Mouse (Mus musculus) bone marrow macrophage, adult 2 months (primary cell): ENCODE data around the gene Hspbap1.

Source experiments
- CTCF ChIP-seq: IDR thresholded peaks from 2 replicates; pipeline ENCODE4 v1.5.1; 2012; ENCODE audit warnings: low read depth, mild to moderate bottlenecking, low read length, moderate library complexity
- POLR2A ChIP-seq: IDR thresholded peaks from 2 replicates; pipeline ENCODE4 v1.6.1; 2012; ENCODE audit warnings: mild to moderate bottlenecking, low read depth, low read length, borderline replicate concordance

DNA sequence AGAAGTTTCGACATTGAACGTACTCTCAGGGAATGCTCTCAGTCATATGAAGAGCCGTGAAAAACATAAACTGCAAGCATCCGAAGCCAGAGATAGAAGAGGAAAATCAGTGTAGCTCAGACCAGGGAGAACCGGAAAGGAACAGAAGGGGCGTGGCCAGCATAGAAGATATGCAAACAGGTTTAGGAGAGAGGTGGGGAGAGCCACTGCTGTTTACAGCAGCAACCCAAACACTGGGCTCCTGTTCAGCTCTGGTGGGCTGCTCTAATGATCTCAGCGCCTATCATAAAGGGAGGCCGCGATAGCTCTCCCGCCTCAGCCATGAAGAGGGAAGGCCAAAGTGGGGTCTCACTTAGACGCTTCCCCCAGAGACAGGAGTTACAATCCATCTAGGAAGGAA, 97.6 kb downstream of the Hspbap1 start:
- TF ChIP-seq POLR2A (no peak), CTCF (no peak)
